Mouse (Mus musculus) bone marrow, adult 2 months (tissue): ENCODE data around the gene Crybb3.

Source experiments
- CTCF ChIP-seq: fragments of 200-500 bp; IDR thresholded peaks from 2 replicates; pipeline ENCODE4 v1.5.1; 2011; ENCODE audit warnings: low read length, control low read depth; ENCODE audit not compliant: control insufficient read depth, insufficient read depth
- POLR2A ChIP-seq: fragments of 200-500 bp; IDR thresholded peaks from 2 replicates; pipeline ENCODE4 v1.6.1; 2011; ENCODE audit warnings: low read depth, mild to moderate bottlenecking, control low read depth, low read length, borderline replicate concordance; ENCODE audit not compliant: control insufficient read depth

DNA sequence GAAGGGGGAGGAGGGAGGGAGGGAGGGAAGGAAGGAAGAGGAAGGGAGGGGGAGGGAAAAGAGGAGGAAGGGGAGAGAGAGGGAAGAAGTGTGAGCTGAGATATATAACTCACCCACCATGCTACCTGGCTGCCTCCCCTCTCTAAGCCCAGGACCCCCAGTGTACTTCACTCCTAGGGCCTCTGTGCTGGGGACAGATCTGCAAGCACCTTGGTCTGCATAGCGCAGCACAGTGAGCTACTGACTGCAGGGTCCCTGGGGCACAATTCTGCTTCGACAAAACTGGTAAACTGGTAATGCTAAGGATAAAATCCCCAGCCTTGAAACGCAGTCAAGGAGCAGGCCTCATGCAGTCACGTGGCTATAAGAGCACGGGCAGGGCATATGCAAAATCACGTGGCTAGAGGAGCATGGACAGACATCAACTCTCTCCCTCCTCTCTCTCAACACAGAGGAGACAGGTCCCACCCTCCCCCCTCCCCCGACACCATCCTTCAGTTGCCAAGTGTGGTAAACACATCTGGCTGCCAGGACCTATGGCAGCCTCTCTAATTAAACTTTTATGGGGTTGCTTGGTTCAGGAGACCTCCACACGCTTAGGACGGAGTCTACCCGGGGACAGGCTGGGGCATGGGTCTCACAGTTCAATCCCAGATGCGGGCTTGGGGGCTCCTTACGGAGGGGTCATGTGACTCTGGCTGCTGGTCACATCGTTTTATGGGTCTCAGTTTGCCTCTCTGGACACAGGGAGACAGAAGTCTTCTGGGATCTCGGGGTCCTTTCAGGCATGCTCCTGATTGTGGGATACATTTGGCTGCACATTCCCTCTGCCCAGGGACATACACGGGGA lies 39.6 kb upstream of the Crybb3 start:
- TF ChIP-seq POLR2A (no peak), CTCF (no peak)
